Comparison of ENCODE assay signal across 8 mouse cellular contexts in genomic region chr15:81062616-81063015, GRCm38 (mm10).
DNase-seq lines count a peak whose midpoint lies in the region; ATAC-seq and TF ChIP-seq lines count a peak whose summit lies in the region.

No protein-coding gene starts in this region.

- WGBS in kidney, embryonic 15.5 days = 26% methylated on average over 8 of the region's 8 CpGs
- 33% methylated on average over 8 of the region's 8 CpGs for WGBS in olfactory bulb, adult 2 months

- H3K36me3 ChIP-seq in kidney, embryonic 15.5 days = no peaks in the 10 kb centered on the region; the same call in 1 of the 2 replicates

- ATAC-seq in kidney, embryonic 15.5 days (replicated peaks; ENCODE audit: low FRiP score) = peak; percentile 7; the same call in 1 of the 2 replicates

- DNase-seq in layer of hippocampus, adult 11-12 months (ENCODE audit: low spot score) = peak; percentile 39
- no peak for DNase-seq in layer of hippocampus, adult 8-10 months (ENCODE audit: low spot score in 2 of 2)
- peak; percentile 60 to 71 for DNase-seq in cerebellum, postnatal 36 days
- no peak for DNase-seq in adrenal gland, postnatal 14 days
- DNase-seq in spleen, postnatal 14 days (ENCODE audit: low spot score in 2 of 2) = no peak
- DNase-seq in c-Kit-positive CD71-positive TER-119-positive erythroid progenitor cells, embryonic 14.5 days (ENCODE audit: low spot score) = no peak

- TF ChIP-seq POLR2A in olfactory bulb, adult 2 months (IDR thresholded peaks at IDR 0.05; ENCODE audit: insufficient read depth, low read depth, low read length) = no peak

- H3K27ac ChIP-seq in kidney, embryonic 15.5 days = peak overlapping the region; percentile 86
- H3K27ac ChIP-seq in olfactory bulb, adult 2 months (ENCODE audit: insufficient read depth, low read depth, low read length) = peak overlapping the region; percentile 71

- no peak overlapping the region for H3K4me3 ChIP-seq in kidney, embryonic 15.5 days (replicated peaks)
- no peak overlapping the region for H3K4me3 ChIP-seq in olfactory bulb, adult 2 months (ENCODE audit: insufficient read depth, low read depth, low read length)

- no peaks in the 10 kb centered on the region for H3K27me3 ChIP-seq in kidney, embryonic 15.5 days

- no peaks in the 10 kb centered on the region for H3K9me3 ChIP-seq in kidney, embryonic 15.5 days (replicated peaks)

- no peak for TF ChIP-seq CTCF in olfactory bulb, adult 2 months (IDR thresholded peaks at IDR 0.05; ENCODE audit: insufficient read depth, low read depth, low read length)

- peaks cover 30% of the 10 kb centered on the region for H3K4me1 ChIP-seq in kidney, embryonic 15.5 days
- H3K4me1 ChIP-seq in olfactory bulb, adult 2 months (ENCODE audit: control insufficient read depth, insufficient read depth, low read length) = peaks cover 26% of the 10 kb centered on the region

- H3K4me2 ChIP-seq in kidney, embryonic 15.5 days = peak overlapping the region; percentile 22

- H3K9ac ChIP-seq in kidney, embryonic 15.5 days = 0 out of 2 replicates have a peak overlapping the region, but pooled peaks have one; percentile 8

Comparison
In these comparisons a context has a peak if more than half of its experiments do, and no peak if none do; other contexts are left out.
1. DNase-seq: peak in layer of hippocampus, adult 11-12 months (single experiment) and cerebellum, postnatal 36 days (2 of 2); none in layer of hippocampus, adult 8-10 months (0 of 2), adrenal gland, postnatal 14 days (single experiment), spleen, postnatal 14 days (0 of 2) and c-Kit-positive CD71-positive TER-119-positive erythroid progenitor cells, embryonic 14.5 days (single experiment).